Mouse (Mus musculus) liver, embryonic 14.5 days (tissue): ENCODE data around the gene Cracr2b. TPM values are rescaled to one million over a fixed set of nuclear protein-coding genes. Genes with fewer than 3 reads are reported as not detected.

Experiments used
- ATAC-seq: fragments of 200-750 bp; cut with Nextera tagmentation; 2 replicates; pipeline ENCODE4 v1.8.0; 2017; ENCODE audit warnings: moderate number of reproducible peaks, mild to moderate bottlenecking, moderate library complexity; ENCODE audit not compliant: insufficient read depth
- DNase-seq, 3 experiments: peaks; one replicate each; pipeline ENCODE4 v3.0.0-alpha.2; 2012 to 2013; ENCODE audit warnings: low read depth in 3 of 3, low spot score in 3 of 3
- H3K27ac ChIP-seq: fragments of 300-500 bp; sonication (generic); 2 replicates; pipeline ENCODE4 v1.5.1; 2014; ENCODE audit warnings: moderate library complexity, mild to moderate bottlenecking, control low read depth, inconsistent platforms
- H3K27me3 ChIP-seq: fragments of 300-500 bp; sonication (generic); 2 replicates; pipeline ENCODE4 v1.6.1; 2014; ENCODE audit warnings: mild to moderate bottlenecking, low read length, moderate library complexity; ENCODE audit not compliant: control insufficient read depth, insufficient read depth
- H3K36me3 ChIP-seq: fragments of 300-500 bp; sonication (generic); replicated peaks from 2 replicates; pipeline ENCODE4 v1.6.1; 2014; ENCODE audit warnings: low read depth; ENCODE audit not compliant: control insufficient read depth, insufficient read depth
- H3K4me1 ChIP-seq, 2 experiments: fragments of 200-500 bp in 1 of 2; fragments of 300-500 bp in 1 of 2; sonication (generic) in 1 of 2; replicated peaks; 2 replicates each; pipeline ENCODE4 v1.6.1; 2012 to 2014; ENCODE audit warnings: antibody characterized with exemption in 1 of 2, inconsistent platforms in 1 of 2, low read length in 1 of 2; ENCODE audit not compliant: control insufficient read depth in 2 of 2, insufficient read depth in 2 of 2
- H3K4me2 ChIP-seq: fragments of 300-500 bp; sonication (generic); 2 replicates; pipeline ENCODE4 v1.6.1; 2014; ENCODE audit warnings: low read depth, mild to moderate bottlenecking, control low read depth, moderate library complexity
- H3K4me3 ChIP-seq, 2 experiments: fragments of 200-500 bp in 1 of 2; fragments of 300-500 bp in 1 of 2; sonication (generic) in 1 of 2; 2 replicates each; pipeline ENCODE4 v1.5.1; 2012 to 2014; ENCODE audit warnings: low read depth in 2 of 2, low read length in 2 of 2, mild to moderate bottlenecking in 2 of 2, control low read depth in 1 of 2, inconsistent platforms in 1 of 2, moderate library complexity in 1 of 2; ENCODE audit not compliant: insufficient read depth in 1 of 2
- H3K9ac ChIP-seq: fragments of 300-500 bp; sonication (generic); replicated peaks from 2 replicates; pipeline ENCODE4 v1.6.1; 2014; ENCODE audit warnings: mild to moderate bottlenecking, control low read depth, moderate library complexity
- H3K9me3 ChIP-seq: fragments of 300-500 bp; sonication (generic); 2 replicates; pipeline ENCODE4 v1.6.1; 2016; ENCODE audit warnings: low read length, mixed read lengths; ENCODE audit not compliant: control insufficient read depth
- CTCF ChIP-seq: IDR thresholded peaks from 2 replicates; pipeline ENCODE4 v1.5.1; 2016; ENCODE audit warnings: antibody characterized with exemption, low read depth, control low read depth
- EP300 ChIP-seq: IDR thresholded peaks from 2 replicates; pipeline ENCODE4 v1.6.1; 2016; ENCODE audit warnings: antibody characterized with exemption, low read depth
- WGBS: fragments of 180-500 bp; shearing (Covaris S2); extraction: QIAGEN DNeasy Blood & Tissue Kit; methylation state at CpG from one replicate; pipeline ENCODE4 v1.1.7; 2014; ENCODE audit not compliant: insufficient replicate concordance; 5-methylcytosine and 5-hydroxymethylcytosine counted together
- polyA plus RNA-seq, 2 experiments: library from polyadenylated mRNA; depleted of rRNA in 1 of 2; stranded (reverse) in 1 of 2; unstranded in 1 of 2; fragments of >200 nt; fragmentation: Nextera tagmentation in 1 of 2; extraction: Ambion mirVana in 1 of 2; gene quantifications; 2 replicates each; pipeline versions ENCODE4 v1.2.1 to v1.2.3; 2012 to 2014

Cracr2b gene
- polyA plus RNA-seq, 2 experiments, result 0.89 to 2.6 TPM

DNA sequence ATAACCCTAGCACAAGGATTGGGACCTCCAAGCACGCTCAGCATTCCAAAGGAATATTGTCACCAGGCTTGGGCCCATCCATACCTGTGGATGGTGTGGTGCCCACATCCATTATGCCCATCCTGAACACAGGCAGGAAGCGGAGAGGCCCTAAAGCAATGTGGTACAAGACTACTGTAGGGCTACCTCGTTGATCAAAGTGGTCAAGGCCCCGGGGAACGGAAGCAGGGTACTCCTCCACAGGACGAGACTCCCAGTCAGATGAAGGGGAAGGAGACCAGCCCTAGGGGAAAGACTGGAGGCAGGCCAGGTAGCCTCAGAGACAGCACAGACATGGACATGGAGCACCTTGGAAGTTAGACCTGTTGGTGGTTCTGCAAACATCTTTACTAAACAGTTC, 11.9 kb downstream of the Cracr2b start:
- ATAC-seq (no peak), DNase-seq (no peak)
- Histone ChIP-seq H3K9me3 (no peaks in the 10 kb centered on the region), H3K9ac (no peak overlapping the region), H3K36me3 (peaks cover 9% of the 10 kb centered on the region), H3K27ac (no peak overlapping the region), H3K4me3 (no peak overlapping the region), H3K27me3 (no peaks in the 10 kb centered on the region), H3K4me1 (peaks cover 35 to 46% of the 10 kb centered on the region in 2 experiments), H3K4me2 (no peak overlapping the region)
- TF ChIP-seq EP300 (no peak), CTCF (no peak)
- WGBS, result 77% methylated on average over 6 of the region's 6 CpGs

DNA sequence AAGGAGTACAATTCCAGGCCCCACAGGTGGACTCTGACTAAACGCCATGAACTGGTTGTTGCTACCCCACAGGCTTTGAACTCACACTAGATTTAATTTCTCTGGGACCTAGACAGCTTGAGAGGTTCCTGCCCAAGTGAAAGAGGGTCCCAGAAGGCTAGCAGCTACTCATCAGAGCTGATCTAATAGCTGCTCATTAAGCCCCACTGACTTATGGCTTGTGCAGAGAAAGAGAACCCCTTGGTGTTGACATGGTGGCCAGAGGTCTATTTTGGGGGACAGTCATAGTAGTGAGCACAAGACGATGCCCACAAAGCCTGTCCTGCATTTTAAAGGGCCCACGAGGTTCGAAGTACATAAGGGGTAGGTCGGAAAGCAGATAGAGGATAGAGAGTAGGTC, 13.3 kb downstream of the Cracr2b start:
- H3K9me3 ChIP-seq, result no peaks in the 10 kb centered on the region
- 5% methylated on average over 5 of the region's 5 CpGs for WGBS
- peak overlapping the region; percentile 65 to 88 for H3K4me3 ChIP-seq
- H3K4me1 ChIP-seq, result peaks cover 32 to 41% of the 10 kb centered on the region in 2 experiments
- no peak overlapping the region; the same call in 1 of the 2 replicates for H3K27ac ChIP-seq
- H3K27me3 ChIP-seq, result no peaks in the 10 kb centered on the region
- H3K36me3 ChIP-seq, result peaks cover 9% of the 10 kb centered on the region
- DNase-seq, result no peak
- TF ChIP-seq CTCF, result no peak
- no peak for TF ChIP-seq EP300
- H3K9ac ChIP-seq, result peak overlapping the region; percentile 82
- H3K4me2 ChIP-seq, result peak overlapping the region; percentile 95
- ATAC-seq, result no peak

DNA sequence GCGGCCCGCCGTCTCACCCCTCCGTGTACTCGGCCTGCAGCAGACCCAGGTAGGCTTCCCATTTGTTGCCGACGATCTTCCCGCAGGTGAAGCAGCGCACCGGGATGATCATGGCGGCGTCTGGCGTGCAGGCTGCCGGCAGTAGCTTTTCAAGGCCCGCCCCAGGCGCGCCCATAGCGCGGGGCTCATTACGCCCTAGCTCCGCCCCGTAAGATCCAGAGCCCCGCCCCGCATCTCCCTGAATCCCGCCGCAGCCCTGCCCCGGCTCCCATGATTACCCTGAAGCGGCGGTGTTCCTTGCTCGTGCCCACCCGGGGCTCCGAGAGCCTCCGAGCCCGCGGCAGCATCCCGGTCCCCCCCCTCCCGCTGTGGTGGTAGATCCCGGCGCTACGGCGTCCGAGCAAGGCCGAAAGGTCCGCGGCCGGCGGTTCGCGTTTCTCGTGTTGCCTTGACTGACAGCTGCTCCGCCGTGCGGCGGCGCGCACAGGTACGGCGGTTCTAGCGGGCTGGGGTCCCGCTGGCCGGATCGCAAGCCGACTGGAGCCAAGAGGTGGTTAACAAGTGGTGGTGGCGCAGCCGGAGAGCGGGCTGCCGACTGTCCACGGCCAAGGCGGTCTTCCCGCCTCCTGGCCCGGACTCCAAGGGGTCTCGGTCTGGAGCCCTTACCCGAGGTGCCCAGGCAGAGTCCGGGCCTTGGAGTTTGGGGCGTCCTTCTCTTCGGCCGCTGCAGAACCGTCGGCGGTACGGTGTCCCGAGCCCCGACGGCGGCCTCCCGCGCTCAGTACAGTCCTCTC, 14.3 kb downstream of the Cracr2b start, which contains the start of the genes Polr2l and Tspan4:
Polr2l (minus strand) TSS at position 122 of the 794 bp plus-strand sequence.
Tspan4 (plus strand) TSS at position 230 of the 794 bp plus-strand sequence.
- Histone ChIP-seq H3K27me3 (no peaks in the 10 kb centered on the region), H3K36me3 (peaks cover 9% of the 10 kb centered on the region), H3K9me3 (no peaks in the 10 kb centered on the region), H3K4me2 (peak within 1 kb of the TSS; percentile 95), H3K9ac (peak within 1 kb of the TSS; percentile 82), H3K4me1 (peaks cover 32 to 38% of the 10 kb centered on the region in 2 experiments), H3K27ac (peak within 1 kb of the TSS; percentile 62), H3K4me3 (peak within 1 kb of the TSS; percentile 65 to 88)
- TF ChIP-seq CTCF (peak; percentile 46), EP300 (peak; percentile 50; the same call in 1 of the 2 replicates)
- DNase-seq (peak; percentile 69 to 76 (median 71)), ATAC-seq (peak; percentile 81)
- WGBS, result under 1% methylated on average over 87 of the region's 87 CpGs

DNA sequence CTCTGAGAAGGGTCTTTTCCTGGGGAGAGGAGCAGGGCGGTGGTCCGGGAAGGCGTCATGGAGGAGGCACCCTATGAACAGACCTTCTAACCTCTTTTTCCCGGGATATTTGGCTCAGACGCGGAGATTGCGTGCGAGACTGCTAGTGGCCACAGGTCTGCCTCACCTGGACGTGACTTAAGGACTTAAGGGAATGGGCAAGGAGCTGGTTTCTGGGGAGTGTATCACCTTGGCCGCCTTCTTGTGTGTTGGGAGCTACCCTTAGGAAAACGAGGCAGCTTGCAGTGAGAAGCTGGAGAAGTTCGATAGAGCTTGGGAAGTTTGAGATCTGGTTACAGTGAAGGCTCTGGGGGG, 14.9 kb downstream of the Cracr2b start:
- ATAC-seq (no peak), DNase-seq (no peak)
- WGBS, result under 1% methylated on average over 12 of the region's 12 CpGs
- Histone ChIP-seq H3K9me3 (no peaks in the 10 kb centered on the region), H3K4me1 (peaks cover 32 to 38% of the 10 kb centered on the region in 2 experiments), H3K36me3 (peaks cover 9% of the 10 kb centered on the region), H3K27me3 (no peaks in the 10 kb centered on the region), H3K4me2 (peak overlapping the region; percentile 95), H3K9ac (peak overlapping the region; percentile 82), H3K4me3 (peak overlapping the region; percentile 65 to 88), H3K27ac (peak overlapping the region; percentile 55)
- TF ChIP-seq CTCF (no peak), EP300 (no peak)
